Mouse (Mus musculus): ENCODE results near the gene Klhdc8a.
"Not testable (repeated sequence)": the region's sequence is repeated elsewhere in the genome, so short reads cannot be mapped to it uniquely, and the experiment has no call there.

Klhdc8a gene

DNA sequence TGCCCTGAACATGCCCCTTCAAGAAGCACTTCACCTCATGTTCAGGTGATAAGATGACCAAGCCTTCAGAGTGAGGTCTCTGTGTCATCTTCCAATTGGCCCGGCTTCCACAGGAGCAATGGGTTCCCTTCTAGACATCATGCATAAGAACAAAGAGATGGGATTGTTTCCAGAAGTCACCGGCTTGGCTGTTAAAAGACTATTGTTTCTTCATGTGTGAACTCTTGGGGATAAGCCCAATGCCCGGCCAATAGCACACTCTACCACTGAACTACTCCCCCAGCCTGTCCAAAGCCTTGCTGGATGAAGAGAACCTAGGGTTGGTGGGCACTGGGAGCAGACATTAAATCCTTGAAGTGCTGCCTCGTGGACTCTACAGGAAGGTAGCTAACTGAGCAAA is 47.1 kb downstream of the Klhdc8a start:
- no peak for DNase-seq

DNA sequence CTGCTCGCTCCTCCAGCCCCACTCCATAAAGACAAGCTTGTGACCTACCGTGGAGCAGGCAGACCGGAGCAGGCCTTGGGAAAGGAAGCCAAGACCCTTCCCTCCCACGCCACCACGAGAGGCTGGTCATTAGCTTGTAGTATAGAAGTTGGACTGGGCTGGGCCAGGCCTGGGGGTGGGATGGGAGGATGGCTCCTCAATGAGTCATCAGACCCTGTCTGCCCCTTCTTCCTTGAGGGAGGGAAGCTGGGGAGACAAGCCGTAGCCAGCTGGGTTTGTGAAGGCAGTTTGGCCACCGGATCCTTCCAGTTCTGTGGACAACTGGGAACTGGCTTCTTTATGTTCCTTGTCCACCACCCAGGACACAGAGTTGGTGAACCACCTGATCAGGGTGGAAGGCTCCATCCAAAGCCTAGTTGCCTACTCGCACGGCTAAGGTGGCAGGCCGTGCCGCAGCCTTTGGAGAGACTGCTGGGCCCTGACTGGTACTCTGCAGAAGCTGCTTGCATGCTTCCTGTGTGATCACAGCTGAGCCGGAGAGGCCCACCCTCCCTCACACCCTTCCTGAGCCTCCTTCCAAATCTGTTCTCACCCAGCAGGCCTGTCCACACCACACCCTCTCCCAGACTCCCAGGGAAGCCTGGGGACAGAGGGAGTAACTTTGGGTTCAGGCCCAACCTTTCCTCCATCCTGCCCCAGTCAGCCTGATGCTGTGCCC is 47.9 kb downstream of the Klhdc8a start:
- no peak for DNase-seq

GRCm38 (mm10) chr1:132346951-132347350 is 48.5 kb downstream of the Klhdc8a start:
- DNase-seq = no peak

- no peak for DNase-seq
Measured at GRCm38 (mm10) chr1:132348401-132348800, 50.0 kb downstream of the Klhdc8a start.

GRCm38 (mm10) chr1:132349049-132349448 is 50.6 kb downstream of the Klhdc8a start:
- not testable (repeated sequence) for DNase-seq

- not testable (repeated sequence) for DNase-seq
Measured at GRCm38 (mm10) chr1:132349601-132350000, 51.2 kb downstream of the Klhdc8a start.

GRCm38 (mm10) chr1:132351058-132351457 is 52.6 kb downstream of the Klhdc8a start:
- no peak for DNase-seq

GRCm38 (mm10) chr1:132353389-132353788 is 55.0 kb downstream of the Klhdc8a start:
- DNase-seq = no peak

- no peak for DNase-seq
Measured at GRCm38 (mm10) chr1:132354234-132354633, 55.8 kb downstream of the Klhdc8a start.

DNA sequence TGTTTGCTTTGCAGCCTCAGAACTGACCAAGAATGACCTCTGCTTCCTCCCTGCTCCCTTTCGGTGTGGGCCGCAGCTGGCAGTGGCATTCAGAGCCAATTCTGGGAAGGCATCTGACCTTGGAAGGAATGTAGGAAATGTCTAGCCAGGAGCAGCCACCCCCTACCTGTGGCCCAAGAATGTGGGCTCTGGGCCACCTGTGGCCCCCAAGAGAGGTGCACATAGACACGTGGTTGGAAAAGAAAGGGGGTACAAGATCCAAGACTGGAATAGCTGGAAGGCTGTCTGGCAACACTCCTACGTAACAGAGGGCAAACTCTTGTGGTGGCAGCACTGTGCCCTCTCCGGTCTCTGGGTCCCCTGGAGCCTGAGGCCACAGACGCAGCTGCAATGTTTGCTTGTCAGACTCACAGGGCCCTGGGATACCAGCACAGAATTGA is 56.8 kb downstream of the Klhdc8a start:
- DNase-seq = no peak

DNA sequence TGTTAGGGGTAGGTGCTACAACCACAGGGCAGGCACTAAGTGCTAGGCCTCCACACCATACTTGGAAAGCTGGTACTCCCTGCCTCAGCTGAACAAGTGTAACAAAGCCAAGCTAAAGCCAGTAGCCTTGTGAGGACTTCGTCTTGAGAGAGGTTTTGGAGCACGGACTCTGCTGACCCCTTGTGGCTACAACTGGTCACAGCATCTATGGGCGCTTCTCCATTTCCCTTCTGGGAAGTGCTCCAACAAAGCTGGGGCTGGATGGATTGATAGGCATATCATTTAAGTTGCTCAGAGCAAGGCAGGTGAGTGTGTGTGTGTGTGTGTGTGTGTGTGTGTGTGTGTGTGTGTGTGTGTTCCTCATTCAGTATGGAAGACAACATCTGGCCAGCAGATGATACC is 57.4 kb downstream of the Klhdc8a start:
- DNase-seq = peak; percentile 90

DNA sequence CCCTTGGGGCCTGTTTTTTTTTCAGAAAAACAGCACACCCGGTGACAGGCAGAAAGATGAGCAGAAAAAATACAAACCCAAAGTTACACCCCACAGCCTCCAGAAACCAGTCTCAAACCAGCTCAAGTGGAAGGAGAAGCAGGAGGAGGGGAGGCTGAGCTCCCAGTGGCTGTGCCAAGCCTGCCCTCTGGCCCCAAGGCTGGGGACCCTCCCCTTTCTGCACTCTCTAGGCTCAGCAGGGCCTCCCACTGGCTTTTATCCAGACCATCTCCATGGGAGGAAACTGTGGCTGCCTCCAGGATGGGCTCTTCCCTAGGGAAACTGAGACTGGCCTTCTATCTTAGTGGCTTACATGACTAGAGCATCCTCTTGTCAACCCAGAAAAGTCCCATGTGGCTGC is 58.4 kb downstream of the Klhdc8a start:
- DNase-seq = no peak
